Mouse (Mus musculus) kidney, embryonic 14.5 days (tissue): Measurements from ENCODE around the gene Tectb. TPM values are rescaled to one million over a fixed set of nuclear protein-coding genes. Genes with fewer than 3 reads are reported as not detected.
"Not testable (repeated sequence)": the region's sequence is repeated elsewhere in the genome, so short reads cannot be mapped to it uniquely, and the experiment has no call there.

Experiments
- ATAC-seq: fragments of 200-750 bp; cut with Nextera tagmentation; 2 replicates; pipeline ENCODE4 v1.8.0; 2017; ENCODE audit warnings: moderate number of reproducible peaks, mild to moderate bottlenecking, moderate TSS enrichment, moderate library complexity; ENCODE audit not compliant: low FRiP score, low TSS enrichment
- H3K27ac ChIP-seq: fragments of 300-500 bp; sonication (generic); 2 replicates; pipeline ENCODE4 v1.5.1; 2014; ENCODE audit warnings: low read depth, mild to moderate bottlenecking, low read length, moderate library complexity, mixed read lengths
- H3K27me3 ChIP-seq: fragments of 300-500 bp; sonication (generic); 2 replicates; pipeline ENCODE4 v1.6.1; 2014; ENCODE audit warnings: mild to moderate bottlenecking, low read length; ENCODE audit not compliant: control insufficient read depth, insufficient read depth
- H3K36me3 ChIP-seq: fragments of 300-500 bp; sonication (generic); 2 replicates; pipeline ENCODE4 v1.6.1; 2014; ENCODE audit warnings: low read length, mixed read lengths; ENCODE audit not compliant: control insufficient read depth, insufficient read depth
- H3K4me1 ChIP-seq: fragments of 300-500 bp; sonication (generic); 2 replicates; pipeline ENCODE4 v1.6.1; 2014; ENCODE audit warnings: low read length, mixed read lengths; ENCODE audit not compliant: control insufficient read depth, insufficient read depth
- H3K4me2 ChIP-seq: fragments of 300-500 bp; sonication (generic); replicated peaks from 2 replicates; pipeline ENCODE4 v1.6.1; 2014; ENCODE audit warnings: low read depth, mild to moderate bottlenecking, low read length
- H3K4me3 ChIP-seq: fragments of 300-500 bp; sonication (generic); 2 replicates; pipeline ENCODE4 v1.5.1; 2014; ENCODE audit warnings: mild to moderate bottlenecking, low read length
- H3K9ac ChIP-seq: fragments of 300-500 bp; sonication (generic); 2 replicates; pipeline ENCODE4 v1.6.1; 2014; ENCODE audit warnings: low read depth, mild to moderate bottlenecking, low read length, moderate library complexity
- H3K9me3 ChIP-seq: fragments of 300-500 bp; sonication (generic); 2 replicates; pipeline ENCODE4 v1.6.1; 2016; ENCODE audit warnings: low read length; ENCODE audit not compliant: control insufficient read depth
- WGBS: fragments of 180-500 bp; shearing (Covaris S2); extraction: QIAGEN DNeasy Blood & Tissue Kit; methylation state at CpG from one replicate; pipeline ENCODE4 v1.1.7; 2014; 5-methylcytosine and 5-hydroxymethylcytosine counted together
- polyA plus RNA-seq: library from polyadenylated mRNA; unstranded; fragments of >200 nt; fragmentation: Nextera tagmentation; extraction: Ambion mirVana; gene quantifications from 2 replicates; pipeline ENCODE4 v1.2.1, GENCODE M21; 2014

The Tectb gene
- polyA plus RNA-seq, 1 experiment from 2014 or later = not detected

DNA sequence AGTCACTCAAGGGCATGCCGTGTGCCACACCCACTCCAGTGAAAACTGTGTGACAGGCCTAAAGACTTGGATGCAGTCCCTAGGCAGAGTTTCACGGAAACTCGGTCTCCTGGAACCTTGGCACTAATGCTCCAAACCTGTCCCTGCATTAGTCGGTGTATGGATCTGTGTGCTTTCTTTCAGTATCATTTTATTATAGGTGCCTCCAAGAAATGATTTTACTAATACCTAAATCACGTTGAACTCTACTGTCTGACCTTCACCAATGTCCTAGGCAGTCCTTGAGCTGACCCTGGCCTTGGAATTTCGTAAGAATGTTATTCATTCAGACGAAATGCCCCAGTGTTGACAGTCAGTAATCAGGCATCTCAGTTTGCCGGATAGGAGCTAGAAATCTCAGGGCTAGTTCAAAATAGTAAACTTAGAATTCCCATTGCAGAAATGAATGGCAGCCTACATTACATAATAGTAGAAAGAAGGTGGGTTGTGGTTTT lies 11.2 kb upstream of the Tectb start:
- H3K9me3 ChIP-seq, H3K27ac ChIP-seq, H3K4me3 ChIP-seq, H3K9ac ChIP-seq, H3K4me2 ChIP-seq, H3K4me1 ChIP-seq, H3K27me3 ChIP-seq, H3K36me3 ChIP-seq, ATAC-seq: not testable (repeated sequence)
- whole genome bisulfite sequencing = 90% methylated on average over 8 of the region's 8 CpGs

DNA sequence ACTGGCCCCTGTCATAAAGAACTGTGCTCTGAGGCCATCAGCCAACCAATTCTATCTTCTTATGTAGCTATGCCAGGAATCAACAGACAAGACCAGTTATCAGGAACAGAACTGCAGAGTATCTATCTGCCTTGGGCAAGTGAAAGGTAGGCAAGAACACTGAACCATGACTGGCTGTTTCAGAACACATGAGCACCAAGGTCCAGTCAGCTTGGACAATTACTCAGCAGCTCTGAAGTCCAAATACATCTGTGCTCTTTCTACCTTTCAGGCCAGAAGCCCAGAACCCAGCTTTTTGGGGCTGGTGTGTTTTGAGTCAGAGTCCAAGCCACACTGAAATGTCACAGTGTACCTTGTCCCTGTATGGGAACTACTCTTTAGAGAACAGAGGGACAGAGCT lies 10.1 kb upstream of the Tectb start:
- ATAC-seq = no peak
- no peaks in the 10 kb centered on the region for H3K27me3 ChIP-seq
- H3K4me2 ChIP-seq = no peak overlapping the region

DNA sequence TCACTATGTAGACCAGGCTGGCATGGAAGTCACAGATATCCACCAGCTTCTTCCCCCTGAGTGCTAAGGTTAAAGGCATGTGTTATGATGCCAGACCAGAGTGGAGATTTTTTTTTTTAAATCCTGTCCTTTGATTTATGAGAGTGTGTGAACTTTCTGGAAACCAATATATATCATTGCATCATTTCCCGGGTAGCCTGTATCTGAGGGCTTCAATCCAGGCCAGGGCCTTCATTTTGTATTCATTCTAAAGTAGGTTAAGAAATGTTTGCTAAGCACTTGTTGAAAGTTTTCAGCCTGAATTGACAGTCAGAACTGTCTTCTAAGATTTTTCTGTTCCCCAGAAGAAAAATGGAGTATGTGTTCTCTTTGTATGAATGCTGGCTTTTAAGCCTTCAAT lies 8.9 kb upstream of the Tectb start:
- Histone ChIP-seq H3K9me3 (peaks cover 9% of the 10 kb centered on the region; the same call in 1 of the 2 replicates), H3K36me3 (no peaks in the 10 kb centered on the region), H3K4me3 (no peak overlapping the region), H3K27me3 (no peaks in the 10 kb centered on the region), H3K9ac (no peak overlapping the region), H3K27ac (no peak overlapping the region), H3K4me1 (no peaks in the 10 kb centered on the region), H3K4me2 (no peak overlapping the region)
- WGBS = 32% methylated on average over 1 of the region's 1 CpGs
- ATAC-seq = no peak

More for the DNA sequence above, 10.1 kb upstream of the Tectb start:
- no peak overlapping the region for H3K4me3 ChIP-seq
- H3K36me3 ChIP-seq = no peaks in the 10 kb centered on the region
- H3K4me1 ChIP-seq = no peaks in the 10 kb centered on the region
- no peak overlapping the region for H3K27ac ChIP-seq
- no peak overlapping the region for H3K9ac ChIP-seq
- peaks cover 9% of the 10 kb centered on the region; the same call in 1 of the 2 replicates for H3K9me3 ChIP-seq

DNA sequence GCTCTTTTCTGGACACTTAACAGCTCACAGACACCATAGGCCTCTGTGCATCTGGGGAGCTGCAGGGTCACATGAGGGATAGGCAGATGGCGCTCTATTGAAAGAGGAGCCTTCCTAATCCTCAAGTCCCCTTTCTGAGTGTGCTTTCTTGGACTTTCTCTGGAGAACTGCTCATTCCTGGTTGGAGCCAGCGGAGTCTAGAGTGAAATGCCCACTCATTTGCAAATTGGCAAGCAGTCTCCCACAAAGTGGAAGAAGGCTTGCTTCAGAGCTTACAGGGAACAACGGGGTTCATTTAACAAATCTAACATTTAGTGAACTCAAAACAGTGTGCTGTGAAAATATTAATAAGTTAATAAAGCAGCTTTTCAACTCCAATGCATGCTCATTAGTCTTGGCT lies 3.4 kb upstream of the Tectb start:
- H3K4me1 ChIP-seq = no peaks in the 10 kb centered on the region
- no peak overlapping the region for H3K4me2 ChIP-seq
- no peaks in the 10 kb centered on the region for H3K27me3 ChIP-seq
- no peak for ATAC-seq
- no peak overlapping the region for H3K4me3 ChIP-seq
- 90% methylated on average over 3 of the region's 3 CpGs for WGBS
- H3K27ac ChIP-seq = no peak overlapping the region
- H3K9me3 ChIP-seq = no peaks in the 10 kb centered on the region
- no peak overlapping the region for H3K9ac ChIP-seq
- no peaks in the 10 kb centered on the region for H3K36me3 ChIP-seq

DNA sequence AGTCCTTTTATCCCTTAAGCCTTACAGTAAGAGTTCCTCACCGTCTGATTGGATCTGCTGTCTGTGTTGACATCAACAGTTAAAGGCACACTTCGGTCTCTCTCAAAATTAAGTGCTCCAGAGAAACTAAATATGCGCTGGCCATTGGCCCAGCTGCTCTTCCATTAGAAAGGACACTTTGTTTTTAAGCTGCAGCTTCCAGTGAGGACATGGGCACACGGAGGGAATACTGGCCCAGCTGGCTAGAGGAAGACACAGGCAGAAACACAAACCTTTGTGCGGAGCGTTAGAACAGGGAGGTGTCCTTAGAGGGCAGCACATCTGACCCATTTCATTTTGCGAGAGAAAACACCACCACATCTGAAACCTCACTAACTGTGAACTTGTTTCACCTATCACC lies 3.9 kb downstream of the Tectb start:
- ATAC-seq = no peak
- Histone ChIP-seq H3K27ac (no peak overlapping the region), H3K9me3 (no peaks in the 10 kb centered on the region), H3K4me1 (no peaks in the 10 kb centered on the region), H3K9ac (no peak overlapping the region), H3K27me3 (no peaks in the 10 kb centered on the region), H3K36me3 (no peaks in the 10 kb centered on the region), H3K4me2 (no peak overlapping the region), H3K4me3 (no peak overlapping the region)
- WGBS = 68% methylated on average over 7 of the region's 7 CpGs

DNA sequence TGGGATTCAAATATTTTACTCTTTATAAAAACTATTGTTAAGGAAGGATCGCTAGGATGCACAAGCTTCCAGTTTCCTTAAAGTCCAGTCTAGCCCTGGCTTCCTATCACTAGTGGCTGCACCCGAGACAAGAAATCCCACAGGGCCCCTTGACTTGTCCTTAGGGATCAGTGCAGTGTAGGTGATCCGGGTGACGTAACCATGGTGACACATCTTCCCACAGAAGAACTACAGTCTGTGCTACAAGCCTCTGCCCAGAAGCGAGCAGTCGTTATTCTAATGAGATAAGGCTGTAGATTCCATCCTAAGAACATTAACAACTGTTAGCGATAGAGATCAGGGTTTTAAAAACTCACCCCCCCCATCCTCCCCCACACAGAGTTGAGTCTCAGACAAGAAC lies 4.5 kb downstream of the Tectb start:
- no peak overlapping the region for H3K4me3 ChIP-seq
- ATAC-seq = no peak
- no peak overlapping the region for H3K4me2 ChIP-seq
- WGBS = 70% methylated on average over 7 of the region's 7 CpGs
- H3K9me3 ChIP-seq = no peaks in the 10 kb centered on the region
- H3K36me3 ChIP-seq = no peaks in the 10 kb centered on the region
- no peak overlapping the region for H3K9ac ChIP-seq
- H3K4me1 ChIP-seq = no peaks in the 10 kb centered on the region
- no peaks in the 10 kb centered on the region for H3K27me3 ChIP-seq
- no peak overlapping the region for H3K27ac ChIP-seq

DNA sequence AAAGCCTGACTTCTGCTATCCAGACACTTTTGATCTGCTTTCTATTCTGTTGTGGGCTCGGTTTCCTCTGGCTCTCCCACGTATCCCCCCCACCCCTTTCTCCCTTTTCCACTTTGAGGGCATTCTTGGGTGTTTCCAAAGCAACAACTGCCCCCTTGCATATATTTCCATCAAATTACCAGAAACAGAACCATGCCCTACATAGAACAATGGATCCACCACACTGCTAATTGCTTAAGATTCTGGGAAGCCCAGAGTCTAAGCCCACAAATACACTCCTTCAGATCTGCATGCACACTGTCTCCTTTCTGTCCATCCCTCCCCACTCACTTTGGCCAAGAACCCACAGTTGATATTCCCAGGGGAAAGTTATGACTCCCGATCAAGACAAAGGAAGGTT lies 5.1 kb downstream of the Tectb start:
- Histone ChIP-seq H3K4me2 (no peak overlapping the region), H3K4me1 (no peaks in the 10 kb centered on the region), H3K9ac (no peak overlapping the region), H3K27me3 (no peaks in the 10 kb centered on the region), H3K27ac (no peak overlapping the region), H3K36me3 (no peaks in the 10 kb centered on the region), H3K9me3 (no peaks in the 10 kb centered on the region), H3K4me3 (no peak overlapping the region)
- 56% methylated on average over 3 of the region's 3 CpGs for WGBS
- no peak for ATAC-seq

DNA sequence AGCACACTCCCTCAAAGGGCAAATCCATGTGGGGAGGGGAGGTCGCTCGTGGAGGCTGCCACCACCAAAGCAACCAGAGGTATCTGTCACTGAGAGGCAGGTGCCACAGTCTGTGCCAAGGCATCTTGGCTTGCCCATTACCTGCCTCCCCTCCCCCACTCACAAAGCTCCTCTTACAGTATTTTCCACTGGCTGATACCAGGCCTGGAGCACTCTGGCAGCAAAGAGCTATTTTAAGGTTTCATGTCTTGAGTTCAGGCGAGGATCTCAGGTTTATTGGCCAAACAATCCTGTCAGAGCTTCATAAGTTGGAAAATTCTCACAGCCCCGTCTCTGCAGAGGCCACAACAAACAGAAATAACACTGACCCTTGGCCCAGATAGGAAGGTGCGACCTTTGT lies 9.5 kb downstream of the Tectb start:
- H3K27me3 ChIP-seq = no peaks in the 10 kb centered on the region

DNA sequence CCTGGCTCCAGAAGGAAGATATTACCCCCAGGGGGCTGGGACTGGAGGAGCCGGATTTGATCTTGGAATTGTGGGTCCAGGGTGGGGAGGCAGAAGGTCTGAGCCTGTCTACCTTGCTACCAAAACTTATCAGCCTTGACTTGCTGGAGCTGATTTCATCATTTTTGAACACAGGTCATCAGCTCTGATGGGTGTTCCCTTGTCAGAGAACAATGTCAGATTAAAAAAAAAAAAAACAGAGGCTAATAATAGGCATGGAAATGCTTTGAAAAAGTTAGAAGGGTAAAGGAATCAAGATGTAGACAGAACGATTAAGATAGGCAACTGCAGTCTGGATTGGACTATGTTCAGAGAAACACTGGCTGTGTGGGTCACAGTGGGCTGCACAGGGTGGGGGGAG lies 11.1 kb downstream of the Tectb start:
- WGBS = 76% methylated on average over 2 of the region's 2 CpGs

More for the DNA sequence above, 9.5 kb downstream of the Tectb start:
- Histone ChIP-seq H3K27ac (no peak overlapping the region), H3K9ac (no peak overlapping the region), H3K36me3 (no peaks in the 10 kb centered on the region), H3K9me3 (no peaks in the 10 kb centered on the region), H3K4me1 (peaks cover 6% of the 10 kb centered on the region; the same call in 1 of the 2 replicates), H3K4me3 (no peak overlapping the region), H3K4me2 (no peak overlapping the region)
- no peak for ATAC-seq
- WGBS = 79% methylated on average over 5 of the region's 5 CpGs

More for the DNA sequence above, 11.1 kb downstream of the Tectb start:
- Histone ChIP-seq H3K27me3 (no peaks in the 10 kb centered on the region), H3K27ac (no peak overlapping the region), H3K36me3 (no peaks in the 10 kb centered on the region), H3K9me3 (no peaks in the 10 kb centered on the region), H3K4me3 (no peak overlapping the region), H3K4me2 (no peak overlapping the region), H3K4me1 (peaks cover 6% of the 10 kb centered on the region; the same call in 1 of the 2 replicates), H3K9ac (no peak overlapping the region)
- ATAC-seq = no peak
